Mouse (Mus musculus): ENCODE measurements around the gene Dhx40. TPM values are rescaled to one million over a fixed set of nuclear protein-coding genes. Genes with fewer than 3 reads are reported as not detected.
A peak's percentile ranks its signal among the peaks of the same experiment; 100 is the strongest.

Gene Dhx40
- 10 to 100 TPM; 16.2 to 18.3 TPM for total RNA-seq (2021)

DNA sequence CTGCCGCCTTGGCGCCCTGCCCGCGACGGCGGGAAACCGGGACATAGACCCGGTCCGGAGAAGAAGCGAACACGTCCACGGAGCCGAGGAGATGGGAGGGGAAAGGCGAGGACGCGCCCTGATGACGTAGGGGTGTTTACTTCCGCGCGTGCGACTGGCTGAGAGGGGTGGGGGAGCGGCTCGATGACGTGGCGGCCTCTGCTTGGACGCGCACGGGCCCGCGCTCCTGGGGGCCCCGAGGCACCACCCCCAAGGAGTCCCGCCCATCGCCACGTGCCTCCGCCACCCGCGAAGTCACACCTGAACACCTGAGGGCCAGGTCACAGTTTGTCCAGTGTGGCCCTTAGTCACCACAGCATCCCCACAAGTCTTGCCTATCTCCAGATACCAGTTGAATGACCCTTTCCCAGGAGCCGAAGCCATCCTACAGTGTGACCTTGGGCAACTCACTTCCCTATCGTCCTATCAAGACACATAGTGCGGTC lies at the start of gene Dhx40:
Dhx40 (minus strand) TSS at position 242 of the 485 bp plus-strand sequence.
- peak; percentile 92 to 93 for DNase-seq (ENCODE audit: low spot score in 2 of 2)
- intact Hi-C loops (cut with DNase I) = no loop called here

DNA sequence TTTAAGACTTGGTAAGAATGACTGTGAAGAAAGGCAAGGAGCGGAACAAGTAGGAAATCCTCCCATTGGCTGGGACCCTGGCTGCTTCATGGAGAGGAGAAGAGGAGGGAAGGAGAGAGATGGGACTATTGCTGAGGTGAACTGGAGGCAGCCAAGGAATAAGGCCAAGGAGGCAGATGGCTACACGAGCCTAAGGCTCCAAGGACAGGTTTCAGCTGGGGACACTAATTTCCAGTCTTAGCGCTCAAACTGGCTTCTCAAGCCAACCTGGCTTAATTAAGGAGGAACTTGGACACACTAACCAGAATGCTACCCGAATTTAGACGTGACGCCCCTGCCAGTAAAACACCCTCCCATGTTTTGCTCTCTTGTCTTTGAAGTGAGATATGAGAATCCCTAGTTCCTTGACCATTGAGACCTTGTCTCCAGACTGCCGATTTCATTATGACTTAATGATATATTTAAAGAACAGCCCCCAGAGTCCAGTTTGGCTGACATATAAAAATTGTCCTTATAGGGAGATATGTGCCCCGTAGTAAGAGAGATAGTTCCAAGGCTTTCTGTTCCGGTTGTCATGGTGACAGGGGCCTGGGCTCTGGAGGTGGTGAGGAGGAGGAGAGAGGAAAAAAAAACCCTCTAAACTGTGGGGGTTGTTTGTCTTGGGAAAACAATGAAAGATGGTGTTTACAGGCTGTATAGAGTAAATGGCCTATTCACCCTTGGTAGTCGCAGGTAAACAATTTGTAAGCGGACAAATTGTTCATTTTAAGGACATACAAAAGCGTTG lies 48.3 kb upstream of the Dhx40 start:
- DNase-seq (ENCODE audit: low spot score in 2 of 2) = peak; percentile 43 to 49
- intact Hi-C loops (cut with DNase I) = no loop called here

DNA sequence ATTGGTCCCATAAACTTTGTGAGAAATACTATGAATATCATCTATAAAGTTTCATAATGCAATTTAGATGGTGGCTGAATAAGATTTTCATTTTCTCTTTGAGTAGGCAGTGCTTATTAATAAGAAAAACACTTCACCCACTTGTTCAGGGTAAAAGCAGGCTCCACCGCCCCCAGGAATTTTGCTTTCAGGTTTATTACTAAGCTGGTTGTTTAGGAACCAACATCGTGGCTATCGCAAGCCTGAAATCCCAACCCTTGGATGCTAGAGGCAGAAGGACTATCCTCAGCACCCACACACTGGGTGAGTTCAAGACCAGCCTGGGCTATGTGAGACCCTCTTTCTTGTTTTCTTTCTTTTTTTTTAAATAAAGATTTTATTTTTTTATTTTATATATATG lies 45.5 kb upstream of the Dhx40 start:
- intact Hi-C loops (cut with DNase I) = loop anchor here (5.0 kb wide), 1 partner anchor 96 kb away; the partner anchor contains the start of gene Cltc
- no peak for DNase-seq (ENCODE audit: low spot score in 2 of 2)

DNA sequence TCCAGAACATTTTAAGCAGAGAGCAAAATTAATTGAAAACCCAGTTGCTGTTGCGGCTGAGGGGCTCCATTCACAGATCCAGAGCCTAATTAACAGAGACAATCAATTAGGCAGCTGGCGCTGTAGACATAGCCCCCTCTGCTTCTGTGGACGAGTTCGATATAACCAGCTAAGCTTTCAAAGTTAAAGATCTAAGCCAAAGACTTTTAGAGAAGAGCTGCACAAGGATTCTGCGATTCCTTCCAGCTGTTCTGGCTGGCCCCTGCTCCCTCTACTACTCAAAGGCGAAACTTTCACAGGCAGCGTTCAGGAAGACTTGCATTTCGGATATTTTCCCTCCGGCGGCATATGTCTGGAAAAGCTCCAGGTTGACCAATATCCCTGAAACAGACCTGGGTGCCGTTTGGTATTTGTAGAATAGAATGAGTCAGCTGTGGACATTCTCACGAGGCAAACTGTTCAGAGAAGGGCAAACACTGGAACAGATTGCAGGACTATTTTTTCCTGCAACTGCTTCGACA lies 45.0 kb upstream of the Dhx40 start:
- no peak for DNase-seq (ENCODE audit: low spot score in 2 of 2)
- intact Hi-C loops (cut with DNase I) = loop anchor here (5.0 kb wide), 1 partner anchor 95 kb away; the partner anchor contains the start of gene Cltc

DNA sequence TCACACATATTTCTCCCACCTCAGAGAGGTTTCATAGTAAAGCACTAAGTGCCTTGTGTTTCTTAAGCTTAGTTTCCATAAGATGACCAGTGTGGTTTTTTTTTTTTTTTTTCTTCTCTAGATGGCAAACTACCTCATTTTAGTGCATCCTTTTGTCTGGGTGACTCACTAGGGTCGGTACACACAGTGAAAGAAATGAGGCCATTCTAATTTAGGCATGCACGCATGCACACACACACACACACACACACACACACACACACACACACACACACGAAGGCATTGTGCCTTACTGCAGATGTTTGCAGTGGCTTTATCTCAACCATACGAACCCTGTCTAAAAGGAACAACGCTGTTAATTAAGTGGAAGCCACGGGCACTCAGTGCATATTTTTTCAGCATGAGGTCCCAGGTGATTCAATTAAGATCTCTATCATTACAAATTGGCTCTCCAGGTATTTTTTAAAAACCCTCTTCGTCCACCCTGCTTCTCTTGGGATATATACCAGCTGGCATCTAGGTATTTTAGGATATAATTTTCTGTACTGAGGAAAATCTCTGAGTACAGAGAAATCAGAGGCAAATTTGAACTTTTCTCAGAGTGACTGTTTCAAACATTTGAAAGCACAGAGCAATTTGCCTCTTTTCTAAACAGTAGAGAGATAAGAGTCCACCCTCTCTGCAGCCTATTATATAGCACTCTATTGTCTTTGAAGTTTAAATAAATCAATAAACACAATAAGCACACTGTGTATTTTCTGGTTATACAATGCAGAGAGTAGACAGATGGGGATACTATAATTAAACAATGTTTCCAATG lies 44.4 kb upstream of the Dhx40 start:
- intact Hi-C loops (cut with DNase I) = loop anchor here (5.0 kb wide), 1 partner anchor 95 kb away; the partner anchor contains the start of gene Cltc
- no peak for DNase-seq (ENCODE audit: low spot score in 2 of 2)

DNA sequence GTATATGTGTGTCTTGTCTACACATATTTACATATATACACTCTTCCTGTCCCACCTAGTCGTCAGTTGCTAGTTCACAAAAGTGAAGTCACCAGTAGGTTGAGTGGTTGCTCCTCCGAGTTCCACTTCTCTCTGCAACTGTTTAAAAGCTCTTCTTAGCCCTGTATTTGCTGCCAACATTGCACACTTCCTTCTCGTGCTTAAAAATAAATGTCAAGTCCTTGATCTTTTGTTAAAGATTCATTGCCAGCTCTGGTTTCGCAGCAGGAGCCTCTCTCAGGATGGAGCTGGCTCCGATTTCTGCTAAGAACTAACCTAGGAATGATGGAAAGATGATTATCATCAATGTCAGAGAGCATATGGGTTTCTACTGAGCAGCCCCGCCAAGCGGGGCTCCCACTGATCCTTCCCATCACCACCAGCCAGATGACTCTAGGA lies 43.7 kb upstream of the Dhx40 start:
- intact Hi-C loops (cut with DNase I) = loop anchor here (5.0 kb wide), 1 partner anchor 94 kb away; the partner anchor contains the start of gene Cltc
- DNase-seq (ENCODE audit: low spot score in 2 of 2) = no peak

DNA sequence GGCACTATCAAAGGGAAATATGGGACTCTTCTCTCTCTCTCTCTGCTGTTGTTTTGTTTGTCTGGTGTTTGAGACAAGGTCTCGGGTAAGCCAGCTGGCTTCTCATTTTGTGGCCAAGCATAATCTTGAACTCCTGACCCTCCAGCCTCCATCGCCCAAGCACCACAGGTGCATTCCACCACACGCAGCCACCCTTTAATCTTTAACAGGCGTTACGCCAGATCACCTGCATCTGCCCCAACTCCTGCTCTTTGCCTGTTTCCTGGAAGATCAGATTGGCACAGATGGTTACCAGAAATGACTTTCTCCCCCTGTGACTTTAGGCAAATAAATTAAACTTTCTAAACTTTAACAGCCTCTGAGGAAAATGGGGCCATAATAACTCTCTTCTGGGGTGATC lies 36.3 kb upstream of the Dhx40 start:
- DNase-seq (ENCODE audit: low spot score in 2 of 2) = no peak
- intact Hi-C loops (cut with DNase I) = no loop called here

DNA sequence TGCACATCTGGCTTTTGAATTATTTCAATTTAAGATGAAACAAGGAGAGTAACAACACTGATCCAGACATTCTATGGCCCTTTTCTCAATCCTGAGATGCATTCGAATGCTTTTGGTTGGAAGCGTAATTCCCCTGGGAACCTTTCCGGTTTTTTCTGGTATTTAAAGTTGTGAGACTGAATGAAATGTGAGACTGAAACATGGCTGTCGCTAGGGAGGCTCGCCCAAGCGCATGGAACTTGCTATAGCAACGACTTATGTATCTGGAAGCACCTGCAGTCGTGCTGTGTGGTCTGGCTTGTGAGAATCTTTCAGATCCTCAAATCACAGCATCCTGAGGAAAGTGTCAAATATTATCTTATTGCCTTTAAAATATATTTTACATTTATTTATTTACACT lies 33.7 kb upstream of the Dhx40 start:
- intact Hi-C loops (cut with DNase I) = no loop called here
- DNase-seq (ENCODE audit: low spot score in 2 of 2) = peak in 1 of 2 experiments; percentile 6

DNA sequence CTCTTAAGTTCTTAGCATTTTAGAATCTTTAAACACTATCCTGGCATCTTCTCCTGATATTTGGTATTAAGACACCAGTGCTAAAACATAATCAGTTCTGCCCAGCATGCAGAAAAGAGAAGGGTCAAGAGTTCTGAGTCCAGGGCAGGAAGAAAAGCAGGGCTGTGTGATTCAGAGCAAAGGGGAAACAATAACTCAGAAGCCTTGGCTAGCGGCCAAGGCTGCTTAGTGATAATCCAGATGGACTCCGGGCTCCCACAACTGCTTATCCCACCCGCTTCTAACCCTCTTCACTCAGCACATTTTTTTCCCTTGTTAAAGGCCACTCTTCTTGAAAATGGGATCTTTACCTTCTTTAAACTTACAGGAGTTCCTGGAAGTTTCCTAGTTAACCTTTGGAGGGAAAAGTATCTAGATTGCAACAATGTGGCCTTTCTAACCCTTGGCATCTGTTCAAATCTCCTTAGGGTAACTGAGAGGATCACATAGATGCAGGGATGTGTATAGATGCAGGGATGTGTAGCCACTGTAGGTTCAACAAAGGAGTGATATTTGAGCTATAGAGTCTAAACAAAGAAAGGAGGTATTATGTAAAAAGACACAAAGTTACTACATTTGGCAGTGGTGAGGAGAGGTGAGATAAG lies 33.1 kb upstream of the Dhx40 start:
- intact Hi-C loops (cut with DNase I) = no loop called here
- no peak for DNase-seq (ENCODE audit: low spot score in 2 of 2)

DNA sequence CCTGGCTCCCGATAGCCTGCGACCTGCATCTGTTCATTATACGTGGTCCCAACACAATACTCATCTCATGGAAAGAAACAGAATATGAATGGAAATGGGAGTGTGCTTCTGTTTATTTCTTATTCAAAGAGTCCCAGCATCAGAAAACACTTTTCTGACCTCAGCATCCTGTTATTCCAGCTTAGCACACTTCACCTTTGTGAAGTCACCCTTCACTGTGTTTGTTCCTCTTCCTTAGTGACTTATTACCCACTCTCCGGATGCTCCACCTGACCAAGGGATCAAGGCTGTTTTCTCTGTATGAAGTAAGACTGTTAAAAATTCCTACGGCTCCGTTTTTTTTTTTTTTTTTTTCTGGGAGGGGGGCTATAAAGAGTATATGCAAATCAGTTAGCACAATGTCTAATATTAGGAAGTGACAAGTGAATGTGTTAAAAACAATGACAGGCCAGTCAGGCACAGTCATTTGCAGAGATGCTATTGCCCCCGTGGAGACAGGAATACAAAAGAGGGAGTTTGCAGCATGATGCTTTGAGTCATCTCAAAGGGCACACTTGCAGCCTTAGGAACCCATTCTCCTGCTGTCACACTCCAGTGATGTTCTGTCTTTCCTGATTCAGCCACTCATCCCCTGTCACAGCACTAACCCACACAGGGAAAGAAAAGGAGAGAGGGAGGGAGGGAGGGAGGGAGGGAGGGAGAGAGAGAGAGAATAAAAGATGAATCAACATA lies 32.3 kb upstream of the Dhx40 start:
- DNase-seq (ENCODE audit: low spot score in 2 of 2) = no peak
- intact Hi-C loops (cut with DNase I) = no loop called here

DNA sequence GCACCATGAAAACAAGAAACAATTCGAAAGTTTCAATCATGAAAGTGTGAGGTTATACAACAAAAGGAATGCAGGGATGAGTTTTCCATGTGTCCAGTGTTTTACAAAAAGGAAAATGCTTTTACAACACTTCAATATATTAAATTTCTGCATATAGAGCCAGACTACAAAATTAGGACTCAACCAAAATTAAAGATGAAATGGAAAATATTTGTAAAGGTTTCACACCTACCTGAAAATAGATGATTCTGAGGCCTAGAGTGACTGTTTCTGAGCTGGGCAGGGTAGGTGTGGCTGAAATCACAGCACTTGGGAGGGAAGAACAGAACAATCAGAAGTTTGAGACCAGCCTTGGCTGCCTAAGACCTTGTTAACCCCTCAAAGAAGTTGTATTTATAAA lies 31.2 kb upstream of the Dhx40 start:
- intact Hi-C loops (cut with DNase I) = no loop called here
- DNase-seq (ENCODE audit: low spot score in 2 of 2) = no peak

DNA sequence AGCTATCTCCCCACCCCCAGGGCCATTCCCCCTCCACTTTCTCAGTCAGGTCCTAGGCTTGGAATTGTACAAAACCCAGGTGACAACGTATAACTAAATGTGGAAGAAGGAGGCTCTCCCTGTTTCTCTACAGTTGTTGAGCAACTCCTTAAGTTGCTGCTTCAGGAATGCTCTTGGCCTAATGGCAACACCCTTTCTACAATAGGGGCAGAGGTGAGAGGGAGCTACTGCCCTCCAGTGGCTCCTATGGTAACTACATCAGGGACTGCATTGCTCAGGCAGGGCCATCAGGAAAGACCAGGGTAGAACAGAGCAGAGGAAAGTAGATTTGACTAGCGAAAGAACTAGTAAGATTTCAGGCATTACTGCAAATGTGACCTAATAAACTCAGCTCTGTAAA lies 28.8 kb upstream of the Dhx40 start:
- peak in 1 of 2 experiments; percentile 33 for DNase-seq (ENCODE audit: low spot score in 2 of 2)
- intact Hi-C loops (cut with DNase I) = no loop called here

DNA sequence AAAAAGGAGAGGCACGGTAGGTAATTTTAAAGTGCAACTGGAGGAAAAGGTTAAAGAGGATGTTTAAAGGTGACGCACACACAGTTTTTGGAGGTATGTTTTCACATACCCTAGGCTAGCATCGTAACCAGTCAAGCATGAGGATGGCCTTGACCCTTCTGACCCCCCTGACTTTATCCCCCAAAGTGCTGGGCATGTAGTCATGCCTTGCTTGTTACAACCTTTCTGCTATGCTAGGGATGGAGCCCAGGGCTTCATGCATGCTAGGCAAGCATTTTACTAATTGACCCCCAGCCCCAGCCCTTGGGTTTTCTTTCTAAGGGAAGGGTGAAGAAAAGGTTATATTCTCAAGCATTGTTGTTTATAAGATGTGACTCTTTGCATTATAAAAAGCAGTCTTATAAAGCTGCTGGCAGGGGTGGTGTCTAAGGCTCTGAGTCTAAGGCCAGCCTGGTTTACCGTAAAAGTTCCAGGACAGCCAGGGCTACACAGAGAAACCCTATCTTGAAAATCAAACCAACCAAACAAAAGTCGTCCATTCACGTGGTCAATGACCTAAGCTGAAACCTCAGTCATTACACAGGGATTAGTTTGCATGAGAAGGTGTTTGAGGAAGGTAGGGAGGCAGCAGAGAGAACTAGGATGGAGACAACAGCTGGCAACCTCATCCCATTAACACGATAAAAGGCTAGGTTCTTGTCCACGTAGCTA lies 27.2 kb upstream of the Dhx40 start:
- intact Hi-C loops (cut with DNase I) = no loop called here

DNA sequence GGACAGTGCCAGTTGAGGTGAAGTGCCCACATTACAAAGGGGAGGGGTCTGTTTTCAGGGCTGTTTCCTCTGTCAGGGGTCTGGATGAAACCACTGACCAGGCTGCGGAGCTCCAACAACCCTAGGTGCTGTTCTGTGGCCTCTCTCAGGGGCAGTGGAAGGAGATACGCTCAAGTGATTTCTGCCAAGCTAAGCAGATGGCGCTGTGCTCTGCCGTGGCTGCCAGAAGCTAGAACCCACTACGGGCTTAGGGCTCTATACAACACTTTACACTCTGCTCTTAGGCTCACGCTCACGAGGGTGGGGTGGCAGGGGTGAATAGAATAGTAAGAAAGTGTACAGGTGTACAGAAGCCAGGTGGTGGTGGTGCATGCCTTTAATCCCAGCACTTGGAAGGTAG lies 26.5 kb upstream of the Dhx40 start:
- intact Hi-C loops (cut with DNase I) = no loop called here
- DNase-seq (ENCODE audit: low spot score in 2 of 2) = no peak

More for the DNA sequence above, 27.2 kb upstream of the Dhx40 start:
- no peak for DNase-seq (ENCODE audit: low spot score in 2 of 2)

DNA sequence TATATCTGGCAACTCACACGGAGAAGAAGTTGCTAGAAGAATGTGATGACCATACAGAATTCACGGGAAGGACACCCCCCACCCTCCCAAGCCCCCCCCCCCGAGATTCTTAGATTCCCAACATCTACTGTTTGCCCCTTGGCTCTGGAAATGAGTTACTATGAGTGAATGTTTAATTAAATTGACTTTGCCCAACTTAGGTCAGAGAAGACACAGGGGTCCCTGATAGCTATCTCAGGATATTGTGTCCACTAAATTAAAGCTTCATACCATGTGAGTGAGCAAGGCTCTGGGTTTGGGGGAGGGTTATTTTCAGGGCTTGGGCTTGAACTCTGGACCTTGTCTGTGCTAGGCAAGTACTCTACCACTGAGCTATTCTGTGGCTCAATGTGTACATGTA lies 25.6 kb upstream of the Dhx40 start:
- no peak for DNase-seq (ENCODE audit: low spot score in 2 of 2)
- intact Hi-C loops (cut with DNase I) = no loop called here

DNA sequence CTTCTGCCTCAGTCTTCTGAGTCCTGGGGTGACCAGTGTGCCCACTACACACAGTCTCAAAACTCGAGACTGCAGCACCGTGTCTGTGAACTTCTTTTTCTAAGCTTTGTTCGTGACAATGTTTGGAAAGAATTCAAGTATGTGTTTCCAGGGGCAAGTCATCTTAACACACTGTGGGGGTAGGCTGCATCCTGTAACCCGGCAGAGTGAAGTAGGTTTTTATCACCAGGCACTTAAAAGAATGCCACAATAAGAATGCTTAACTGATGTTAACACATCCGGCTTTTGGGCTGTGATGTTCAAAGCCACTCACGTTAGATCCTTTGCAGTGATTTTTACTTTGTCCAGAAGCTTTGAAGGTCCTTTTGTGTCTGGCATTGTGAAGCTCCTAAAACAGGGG lies 20.9 kb upstream of the Dhx40 start:
- intact Hi-C loops (cut with DNase I) = no loop called here
- DNase-seq (ENCODE audit: low spot score in 2 of 2) = no peak

DNA sequence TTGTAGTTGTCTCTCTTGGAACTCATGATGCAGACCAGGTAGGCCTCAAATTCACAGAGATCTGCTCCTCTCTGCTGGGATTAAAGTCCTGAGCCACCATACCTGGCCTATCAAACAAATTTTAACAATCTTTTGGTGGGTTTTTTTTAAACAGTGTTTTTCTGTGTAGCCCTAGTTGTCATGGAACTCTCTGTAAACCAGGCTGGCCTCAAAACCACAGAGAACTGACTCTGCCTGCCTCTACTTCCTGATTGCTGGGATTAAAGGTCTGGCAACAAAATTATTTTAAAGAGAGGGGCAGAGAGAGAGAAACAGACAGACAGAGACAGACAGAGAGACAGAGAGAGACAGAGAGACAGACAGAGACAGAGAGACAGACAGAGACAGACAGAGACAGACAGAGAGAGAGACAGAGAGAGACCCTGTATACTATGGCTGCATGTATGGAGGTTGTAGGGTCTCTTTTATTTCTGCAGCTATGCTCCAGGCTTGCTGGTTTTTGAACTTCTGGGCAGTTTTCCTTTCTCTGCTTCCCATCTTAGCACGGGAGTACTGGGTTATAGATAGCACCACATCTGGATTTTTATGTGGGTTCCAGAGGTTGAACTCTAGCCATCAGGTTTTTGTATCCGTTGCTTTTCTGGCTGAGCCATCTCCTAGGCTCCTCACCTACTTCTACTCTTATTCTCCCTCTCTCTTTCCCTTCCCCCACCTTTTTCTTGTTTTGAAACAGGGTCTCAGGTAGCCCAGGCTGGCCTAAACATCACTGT lies 20.1 kb upstream of the Dhx40 start:
- intact Hi-C loops (cut with DNase I) = no loop called here
- no peak for DNase-seq (ENCODE audit: low spot score in 2 of 2)

DNA sequence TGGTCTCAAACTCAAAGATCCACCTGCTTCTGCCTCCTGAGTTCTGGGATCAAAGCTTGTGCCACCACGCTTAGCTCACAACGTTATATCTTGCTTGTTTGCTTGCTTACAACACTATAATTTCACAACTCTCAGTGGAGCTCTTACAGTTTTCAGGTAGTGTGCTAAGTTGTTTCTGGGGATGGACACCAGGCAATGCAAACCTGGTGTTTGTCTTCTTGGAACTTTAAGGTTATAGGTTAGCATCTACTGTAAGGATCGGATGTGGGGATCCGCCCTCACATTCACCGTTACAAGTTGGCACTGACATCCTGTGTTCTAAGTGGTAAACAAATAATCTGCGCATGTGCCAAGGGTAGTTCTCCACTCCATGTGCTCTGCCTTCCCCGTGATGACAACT lies 16.9 kb upstream of the Dhx40 start:
- intact Hi-C loops (cut with DNase I) = no loop called here
- DNase-seq (ENCODE audit: low spot score in 2 of 2) = no peak

Measured in left cerebral cortex, postnatal 36 days (tissue).